ENCODE assay signal across 10 mouse cellular contexts in genomic region chr14:45668325-45668724, GRCm38 (mm10). TPM values are rescaled to one million over a fixed set of nuclear protein-coding genes. Genes with fewer than 3 reads are reported as not detected.
DNase-seq lines count a peak whose midpoint lies in the region.
"Had no signal": no experiment of that assay in that cellular context is flagged by ENCODE, and none has a peak within 500 bp of the region (broad histone marks: within the 10 kb centered on the region; RNA-seq: fewer than 3 reads in every experiment).

No protein-coding gene starts in this region.

- intact Hi-C loops in gastrocnemius, postnatal 14 days (cut with DNase I; ENCODE audit: low total_unique reads), result no loop called here
- intact Hi-C loops in heart, postnatal 25 days (cut with DNase I), result no loop called here

- DNase-seq in gastrocnemius, adult 18-20 months (ENCODE audit: low spot score), result peak; percentile 64
- DNase-seq in gastrocnemius, postnatal 14 days, result no peak
- DNase-seq in ovary, adult 18-20 months (ENCODE audit: low spot score), result peak; percentile 25
- DNase-seq in ovary, postnatal 14 days (ENCODE audit: low spot score), result no peak
- DNase-seq in heart, postnatal 25 days (ENCODE audit: low spot score), result peak; percentile 36
- DNase-seq in lung, postnatal 4 days, result peak; percentile 22 to 49
- DNase-seq in c-Kit-positive CD71-positive TER-119-positive erythroid progenitor cells, embryonic 14.5 days (ENCODE audit: low spot score), result no peak
- DNase-seq in thymus, postnatal 36 days, result no peak
- DNase-seq: kidney, adult 2 months; liver, embryonic 13.5 days had no signal

RNA-seq across cellular contexts. Expression of gene Ddhd1, which starts 10.4 kb away (rescaled TPM):
- 1 to 10 TPM; 2.9 TPM for total RNA-seq in gastrocnemius, adult 18-20 months (2021)
- 1 to 10 TPM; 4.5 to 5.3 TPM for total RNA-seq in gastrocnemius, postnatal 14 days (2021)
- 1 to 10 TPM; 8.2 to 8.3 TPM for total RNA-seq in heart, postnatal 25 days (2021)

Comparison
In these comparisons a context has a peak if more than half of its experiments do, and no peak if none do; other contexts are left out.
1. DNase-seq: peak in gastrocnemius, adult 18-20 months (single experiment), ovary, adult 18-20 months (single experiment), heart, postnatal 25 days (single experiment) and lung, postnatal 4 days (2 of 2); none in gastrocnemius, postnatal 14 days (single experiment), ovary, postnatal 14 days (single experiment), c-Kit-positive CD71-positive TER-119-positive erythroid progenitor cells, embryonic 14.5 days (single experiment) and thymus, postnatal 36 days (0 of 2).